ENCODE assay signal across 8 mouse cellular contexts in the genomic region with DNA sequence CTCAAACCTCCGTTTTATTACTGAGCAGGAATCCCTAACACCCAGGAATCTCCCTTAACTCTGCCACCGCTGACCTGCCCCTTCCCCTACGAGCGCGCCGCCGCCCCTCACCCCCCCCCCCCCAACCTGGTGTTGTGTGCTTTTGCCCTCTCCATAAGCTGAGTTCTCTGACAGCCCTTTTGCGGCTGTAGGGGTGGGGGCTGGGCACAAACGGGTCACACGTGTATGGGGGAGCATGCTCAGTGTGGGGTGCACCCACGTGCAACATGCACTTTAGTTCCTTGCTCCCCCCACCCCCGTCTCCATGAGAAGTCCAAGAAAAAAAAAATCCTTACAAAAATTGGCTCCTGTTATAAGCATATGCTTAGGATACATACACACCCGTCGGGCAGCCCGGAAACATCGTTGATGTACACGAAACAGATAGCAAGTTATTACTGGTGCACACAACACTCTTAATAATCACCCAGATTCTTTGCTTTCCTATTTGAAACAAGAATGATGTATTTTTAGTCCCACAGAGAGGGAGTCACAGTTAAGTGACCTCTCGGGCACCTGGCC. TPM values are rescaled to one million over a fixed set of nuclear protein-coding genes. Genes with fewer than 3 reads are reported as not detected.
DNase-seq lines count a peak whose midpoint lies in the region; ATAC-seq and TF ChIP-seq lines count a peak whose summit lies in the region.

No protein-coding gene starts in this region.

- no peaks in the 10 kb centered on the region for H3K27me3 ChIP-seq in kidney, embryonic 14.5 days (ENCODE audit: control insufficient read depth, insufficient read depth, low read length)
- no peaks in the 10 kb centered on the region for H3K27me3 ChIP-seq in MEL (ENCODE audit: control insufficient read depth in 1 of 2, insufficient read depth in 2 of 2, low read length in 2 of 2)
- no peaks in the 10 kb centered on the region for H3K27me3 ChIP-seq in embryonic facial prominence, embryonic 15.5 days
- no peaks in the 10 kb centered on the region for H3K27me3 ChIP-seq in myocyte (ENCODE audit: control insufficient read depth, insufficient read depth, insufficient read length)

- H3K4me1 ChIP-seq in kidney, embryonic 14.5 days (ENCODE audit: control insufficient read depth, insufficient read depth, low read length): peaks cover 55% of the 10 kb centered on the region
- peaks cover 2 to 34% of the 10 kb centered on the region in 2 experiments; a peak in 3 of 4 replicates for H3K4me1 ChIP-seq in MEL (ENCODE audit: control insufficient read depth in 1 of 2, insufficient read depth in 2 of 2, low read length in 2 of 2)
- peaks cover 78% of the 10 kb centered on the region for H3K4me1 ChIP-seq in embryonic facial prominence, embryonic 15.5 days

- H3K79me2 ChIP-seq in MEL (ENCODE audit: control insufficient read depth, insufficient read depth, low read length, poor library complexity) (peaks cover 58% of the 10 kb centered on the region), myocyte (ENCODE audit: control insufficient read depth, insufficient read depth) (peaks cover 54% of the 10 kb centered on the region)

- peak overlapping the region; percentile 87 for H3K27ac ChIP-seq in kidney, embryonic 14.5 days (ENCODE audit: low read depth, low read length)
- peak overlapping the region; percentile 96 for H3K27ac ChIP-seq in MEL (ENCODE audit: control insufficient read depth, low read depth, low read length)
- peak overlapping the region; percentile 94 for H3K27ac ChIP-seq in embryonic facial prominence, embryonic 15.5 days (replicated peaks)

- no peak for TF ChIP-seq CTCF in MEL (IDR thresholded peaks at IDR 0.05 in 2 of 3, conservative IDR thresholded peaks at IDR 0.05 in 1 of 3; ENCODE audit: control insufficient read depth in 1 of 3, insufficient read depth in 1 of 3, low read depth in 2 of 3, low read length in 3 of 3, poor library complexity in 1 of 3, severe bottlenecking in 1 of 3)

- 0 out of 4 replicates have a peak, but pooled peaks of 1 of the 2 experiments have one; percentile 16 for TF ChIP-seq POLR2A in MEL (IDR thresholded peaks at IDR 0.05; ENCODE audit: control insufficient read depth in 1 of 2, insufficient read depth in 1 of 2, low read depth in 1 of 2, low read length in 2 of 2, poor library complexity in 1 of 2)
- TF ChIP-seq POLR2A in myocyte (IDR thresholded peaks at IDR 0.05; ENCODE audit: insufficient read length, low read depth): no peak

- no peak for DNase-seq in kidney, adult 8-10 months
- DNase-seq in MEL (ENCODE audit: low read depth, low spot score): peak; percentile 90
- peak; percentile 51 to 58 for DNase-seq in kidney, postnatal 4 days

- no peaks in the 10 kb centered on the region for H3K9me3 ChIP-seq in kidney, embryonic 14.5 days (ENCODE audit: control insufficient read depth, low read length)
- H3K9me3 ChIP-seq in MEL (replicated peaks; ENCODE audit: insufficient read depth, low read length): no peaks in the 10 kb centered on the region
- no peaks in the 10 kb centered on the region for H3K9me3 ChIP-seq in embryonic facial prominence, embryonic 15.5 days (replicated peaks)

- TF ChIP-seq RAD21 in MEL (IDR thresholded peaks at IDR 0.05; ENCODE audit: low read depth, low read length): no peak

- H3ac ChIP-seq in myocyte (ENCODE audit: control insufficient read depth, insufficient read length): peak overlapping the region; percentile 82

- no peaks in the 10 kb centered on the region for H3K36me3 ChIP-seq in kidney, embryonic 14.5 days (ENCODE audit: control insufficient read depth, insufficient read depth, low read length)
- H3K36me3 ChIP-seq in MEL (ENCODE audit: control insufficient read depth in 1 of 2, insufficient read depth in 2 of 2, low read length in 2 of 2) (peaks cover 0 to 25% of the 10 kb centered on the region in 2 experiments; a peak in 2 of 4 replicates), myocyte (ENCODE audit: control insufficient read depth, insufficient read depth) (no peaks in the 10 kb centered on the region)
- no peaks in the 10 kb centered on the region for H3K36me3 ChIP-seq in embryonic facial prominence, embryonic 15.5 days

- peak overlapping the region; percentile 89 for H3K4me3 ChIP-seq in kidney, embryonic 14.5 days (ENCODE audit: low read length)
- H3K4me3 ChIP-seq in MEL (ENCODE audit: control insufficient read depth in 1 of 2, insufficient read depth in 1 of 2, low read depth in 2 of 2, low read length in 2 of 2): peak overlapping the region; percentile 86 to 90
- peak overlapping the region; percentile 91 for H3K4me3 ChIP-seq in embryonic facial prominence, embryonic 15.5 days (replicated peaks)
- peak overlapping the region; percentile 57 for H3K4me3 ChIP-seq in myocyte

- no peak for TF ChIP-seq EP300 in MEL (IDR thresholded peaks at IDR 0.05; ENCODE audit: low read depth in 1 of 2, low read length in 2 of 2)

- under 1% methylated on average over 17 of the region's 18 CpGs for WGBS in kidney, embryonic 14.5 days
- WGBS in embryonic facial prominence, embryonic 15.5 days: 1% methylated on average over 18 of the region's 18 CpGs

- no peak for ATAC-seq in kidney, embryonic 14.5 days (ENCODE audit: low FRiP score, low TSS enrichment)
- no peak for ATAC-seq in embryonic facial prominence, embryonic 15.5 days (ENCODE audit: insufficient number of reproducible peaks, low FRiP score, low TSS enrichment, low read depth)
- no peak; the same call in 1 of the 2 replicates for ATAC-seq in megakaryocyte progenitor cell, adult 5-6 weeks (replicated peaks; ENCODE audit: poor library complexity)
- ATAC-seq in granulocyte monocyte progenitor cell, adult 5-6 weeks (replicated peaks; ENCODE audit: poor library complexity, severe bottlenecking): no peak

- H3K4me2 ChIP-seq in kidney, embryonic 14.5 days (replicated peaks; ENCODE audit: low read depth, low read length): peak overlapping the region; percentile 95
- H3K4me2 ChIP-seq in embryonic facial prominence, embryonic 15.5 days (replicated peaks): peak overlapping the region; percentile 94
- peak overlapping the region; percentile 100 for H3K4me2 ChIP-seq in myocyte (ENCODE audit: low read depth)

- peak overlapping the region; percentile 93 for H3K9ac ChIP-seq in kidney, embryonic 14.5 days (ENCODE audit: low read depth, low read length)
- H3K9ac ChIP-seq in MEL (ENCODE audit: control insufficient read depth, low read depth, low read length, poor library complexity, severe bottlenecking): peak overlapping the region; percentile 93
- peak overlapping the region; percentile 91; the same call in 1 of the 2 replicates for H3K9ac ChIP-seq in embryonic facial prominence, embryonic 15.5 days

RNA-seq across cellular contexts. Expression of a gene that starts 1.0 kb away (rescaled TPM):
- 18.1 and 19.3 TPM in 2 replicates for polyA plus RNA-seq in kidney, embryonic 14.5 days (2014; fragmentation: Nextera tagmentation; extraction: Ambion mirVana)
- 32.0 and 33.1 TPM in 2 replicates for total RNA-seq in MEL (2012; rRNA removed)
- polyA plus RNA-seq in MEL (2012; ENCODE audit: insufficient read depth in 1 of 2, insufficient read length in 2 of 2, low read depth in 1 of 2, low replicate concordance in 2 of 2, missing spikeins in 1 of 2): 10 to 100 TPM in 1 of 2 experiments, not detected in 1; 81.4 TPM
- 11.7 and 12.5 TPM in 2 replicates for polyA plus RNA-seq in embryonic facial prominence, embryonic 15.5 days (2015; fragmentation: Nextera tagmentation; extraction: Ambion mirVana)
- polyA plus RNA-seq in myocyte (2012; fragmentation: generic; extraction: Trizol): 53.9 TPM
- total RNA-seq in megakaryocyte progenitor cell, adult 5-6 weeks (2015): 24.3 and 27.6 TPM in 2 replicates
- 14.5 and 17.1 TPM in 2 replicates for total RNA-seq in megakaryocyte progenitor cell, adult 5-6 weeks (2017)
- 33.6 and 47.7 TPM in 2 replicates for total RNA-seq in granulocyte monocyte progenitor cell, adult 5-6 weeks (2014; fragmentation: Nextera tagmentation)
- total RNA-seq in granulocyte monocyte progenitor cell, adult 5-6 weeks (2017): 10.3 and 16.4 TPM in 2 replicates

RNA-seq across cellular contexts. Expression of a gene that starts 2.9 kb away (rescaled TPM):
- polyA plus RNA-seq in kidney, embryonic 14.5 days (2014; fragmentation: Nextera tagmentation; extraction: Ambion mirVana): 6.8 and 8.6 TPM in 2 replicates
- 20.9 and 22.6 TPM in 2 replicates for total RNA-seq in MEL (2012; rRNA removed)
- polyA plus RNA-seq in MEL (2012; ENCODE audit: insufficient read depth in 1 of 2, insufficient read length in 2 of 2, low read depth in 1 of 2, low replicate concordance in 2 of 2, missing spikeins in 1 of 2): 10 to 100 TPM in 1 of 2 experiments, not detected in 1; 54.0 TPM
- polyA plus RNA-seq in embryonic facial prominence, embryonic 15.5 days (2015; fragmentation: Nextera tagmentation; extraction: Ambion mirVana): 8.9 and 10.4 TPM in 2 replicates
- 46.0 TPM for polyA plus RNA-seq in myocyte (2012; fragmentation: generic; extraction: Trizol)
- 10.0 and 10.4 TPM in 2 replicates for total RNA-seq in megakaryocyte progenitor cell, adult 5-6 weeks (2015)
- total RNA-seq in megakaryocyte progenitor cell, adult 5-6 weeks (2017): 5.7 and 6.0 TPM in 2 replicates
- total RNA-seq in granulocyte monocyte progenitor cell, adult 5-6 weeks (2014; fragmentation: Nextera tagmentation): 14.9 and 20.0 TPM in 2 replicates
- 3.1 and 4.8 TPM in 2 replicates for total RNA-seq in granulocyte monocyte progenitor cell, adult 5-6 weeks (2017)

RNA-seq across cellular contexts. Expression of a gene that starts 22.5 kb away (rescaled TPM):
- 1.4 and 2.6 TPM in 2 replicates for polyA plus RNA-seq in kidney, embryonic 14.5 days (2014; fragmentation: Nextera tagmentation; extraction: Ambion mirVana)
- total RNA-seq in MEL (2012; rRNA removed): 1.7 and 1.8 TPM in 2 replicates
- polyA plus RNA-seq in MEL (2012; ENCODE audit: insufficient read depth in 1 of 2, insufficient read length in 2 of 2, low read depth in 1 of 2, low replicate concordance in 2 of 2, missing spikeins in 1 of 2): 1 to 10 TPM in 1 of 2 experiments, not detected in 1; 1.9 TPM
- polyA plus RNA-seq in embryonic facial prominence, embryonic 15.5 days (2015; fragmentation: Nextera tagmentation; extraction: Ambion mirVana): 3.5 and 3.9 TPM in 2 replicates
- 1.4 TPM for polyA plus RNA-seq in myocyte (2012; fragmentation: generic; extraction: Trizol)
- 3.2 and 3.4 TPM in 2 replicates for total RNA-seq in megakaryocyte progenitor cell, adult 5-6 weeks (2015)
- total RNA-seq in megakaryocyte progenitor cell, adult 5-6 weeks (2017): 3.6 and 4.6 TPM in 2 replicates
- total RNA-seq in granulocyte monocyte progenitor cell, adult 5-6 weeks (2014; fragmentation: Nextera tagmentation): 3.4 and 9.6 TPM in 2 replicates
- 2.6 and 3.6 TPM in 2 replicates for total RNA-seq in granulocyte monocyte progenitor cell, adult 5-6 weeks (2017)

RNA-seq across cellular contexts. Expression of a gene that starts 23.4 kb away (rescaled TPM):
- 36.9 and 37.4 TPM in 2 replicates for polyA plus RNA-seq in kidney, embryonic 14.5 days (2014; fragmentation: Nextera tagmentation; extraction: Ambion mirVana)
- 6.0 and 6.6 TPM in 2 replicates for total RNA-seq in MEL (2012; rRNA removed)
- 10 to 100 TPM in 1 of 2 experiments, not detected in 1; 12.3 TPM for polyA plus RNA-seq in MEL (2012; ENCODE audit: insufficient read depth in 1 of 2, insufficient read length in 2 of 2, low read depth in 1 of 2, low replicate concordance in 2 of 2, missing spikeins in 1 of 2)
- 61.8 and 63.9 TPM in 2 replicates for polyA plus RNA-seq in embryonic facial prominence, embryonic 15.5 days (2015; fragmentation: Nextera tagmentation; extraction: Ambion mirVana)
- polyA plus RNA-seq in myocyte (2012; fragmentation: generic; extraction: Trizol): 23.7 TPM
- 1.7 and 2.0 TPM in 2 replicates for total RNA-seq in megakaryocyte progenitor cell, adult 5-6 weeks (2015)
- total RNA-seq in megakaryocyte progenitor cell, adult 5-6 weeks (2017): 1.7 and 8.2 TPM in 2 replicates
- 2.5 and 3.3 TPM in 2 replicates for total RNA-seq in granulocyte monocyte progenitor cell, adult 5-6 weeks (2014; fragmentation: Nextera tagmentation)
- total RNA-seq in granulocyte monocyte progenitor cell, adult 5-6 weeks (2017): 1.8 and 2.8 TPM in 2 replicates

RNA-seq across cellular contexts. Expression of a gene that starts 26.6 kb away (rescaled TPM):
- not detected in 2 replicates for polyA plus RNA-seq in kidney, embryonic 14.5 days (2014; fragmentation: Nextera tagmentation; extraction: Ambion mirVana)
- 0.20 and 0.27 TPM in 2 replicates for total RNA-seq in MEL (2012; rRNA removed)
- polyA plus RNA-seq in MEL (2012; ENCODE audit: insufficient read depth in 1 of 2, insufficient read length in 2 of 2, low read depth in 1 of 2, low replicate concordance in 2 of 2, missing spikeins in 1 of 2) (under 1 TPM in 1 of 2 experiments, not detected in 1; 0.10 TPM), myocyte (2012; fragmentation: generic; extraction: Trizol) (not detected)
- 0.29 and 0.39 TPM in 2 replicates for polyA plus RNA-seq in embryonic facial prominence, embryonic 15.5 days (2015; fragmentation: Nextera tagmentation; extraction: Ambion mirVana)
- 0.32 TPM in 1 of 2 replicates, not detected in the other for total RNA-seq in megakaryocyte progenitor cell, adult 5-6 weeks (2015)
- 0.41 and 1.2 TPM in 2 replicates for total RNA-seq in megakaryocyte progenitor cell, adult 5-6 weeks (2017)
- not detected in 2 replicates for total RNA-seq in granulocyte monocyte progenitor cell, adult 5-6 weeks (2014; fragmentation: Nextera tagmentation)
- total RNA-seq in granulocyte monocyte progenitor cell, adult 5-6 weeks (2017): 0.52 TPM in 1 of 2 replicates, not detected in the other

Comparison
In these comparisons a context has a peak if more than half of its experiments do, and no peak if none do; other contexts are left out.
1. DNase-seq: peak in MEL (single experiment) and kidney, postnatal 4 days (2 of 2); none in kidney, adult 8-10 months (0 of 2).
2. Peak in every context shown above with its lines, with median percentiles within 50 percentile points of each other: H3K27ac ChIP-seq, H3K4me2 ChIP-seq, H3K4me3 ChIP-seq and H3K9ac ChIP-seq.